Mouse (Mus musculus) limb, embryonic 11.5 days (tissue): Measurements from ENCODE around the gene Pcgf6. TPM values are rescaled to one million over a fixed set of nuclear protein-coding genes. Genes with fewer than 3 reads are reported as not detected.
A peak's percentile ranks its signal among the peaks of the same experiment; 100 is the strongest.

Experiments used
- ATAC-seq: fragments of 200-750 bp; cut with Nextera tagmentation; 2 replicates; pipeline ENCODE4 v1.8.0; 2017; ENCODE audit warnings: low read depth; ENCODE audit not compliant: insufficient number of reproducible peaks, low FRiP score, low TSS enrichment
- DNase-seq: peaks from one replicate; pipeline ENCODE4 v3.0.0-alpha.2; 2015; ENCODE audit warnings: low spot score
- H3K27ac ChIP-seq: fragments of 300-500 bp; sonication (generic); replicated peaks from 2 replicates; pipeline ENCODE4 v1.5.1; 2014; ENCODE audit warnings: low read depth, mild to moderate bottlenecking, low read length
- H3K27me3 ChIP-seq: fragments of 300-500 bp; sonication (generic); 2 replicates; pipeline ENCODE4 v1.6.1; 2014; ENCODE audit warnings: mild to moderate bottlenecking, low read length, mixed read lengths; ENCODE audit not compliant: control insufficient read depth, insufficient read depth
- H3K36me3 ChIP-seq: fragments of 300-500 bp; sonication (generic); 2 replicates; pipeline ENCODE4 v1.6.1; 2014; ENCODE audit warnings: mild to moderate bottlenecking, low read length, moderate library complexity, mixed read lengths; ENCODE audit not compliant: control insufficient read depth, insufficient read depth
- H3K4me1 ChIP-seq: fragments of 300-500 bp; sonication (generic); 2 replicates; pipeline ENCODE4 v1.6.1; 2014; ENCODE audit warnings: low read length, mixed read lengths; ENCODE audit not compliant: control insufficient read depth, insufficient read depth
- H3K4me2 ChIP-seq: fragments of 300-500 bp; sonication (generic); 2 replicates; pipeline ENCODE4 v1.6.1; 2014; ENCODE audit warnings: low read depth, mild to moderate bottlenecking, moderate library complexity; ENCODE audit not compliant: severe bottlenecking
- H3K4me3 ChIP-seq: fragments of 300-500 bp; sonication (generic); 2 replicates; pipeline ENCODE4 v1.5.1; 2014; ENCODE audit warnings: low read depth, low read length
- H3K9ac ChIP-seq: fragments of 300-500 bp; sonication (generic); 2 replicates; pipeline ENCODE4 v1.6.1; 2014; ENCODE audit warnings: mild to moderate bottlenecking, low read length
- H3K9me3 ChIP-seq: fragments of 300-500 bp; sonication (generic); 2 replicates; pipeline ENCODE4 v1.6.1; 2016; ENCODE audit warnings: low read length; ENCODE audit not compliant: control insufficient read depth
- WGBS: fragments of 180-500 bp; shearing (Covaris S2); extraction: QIAGEN DNeasy Blood & Tissue Kit; methylation state at CpG from one replicate; pipeline ENCODE4 v1.1.7; 2014; 5-methylcytosine and 5-hydroxymethylcytosine counted together
- polyA plus RNA-seq: library from polyadenylated mRNA; unstranded; fragments of >200 nt; fragmentation: Nextera tagmentation; extraction: Ambion mirVana; gene quantifications from 2 replicates; pipeline ENCODE4 v1.2.1, GENCODE M21; 2014

The Pcgf6 gene
- polyA plus RNA-seq, 1 experiment from 2014 or later = 36.5 TPM

- 61% methylated on average over 1 of the region's 1 CpGs for WGBS
- H3K27ac ChIP-seq = no peak overlapping the region
These were observed 7.0 kb upstream of the Pcgf6 start for GRCm38 (mm10) chr19:47057684-47058083.

GRCm38 (mm10) chr19:47053471-47053870 lies 2.8 kb upstream of the Pcgf6 start:
- WGBS = 86% methylated on average over 4 of the region's 4 CpGs
- no peaks in the 10 kb centered on the region for H3K9me3 ChIP-seq

More at GRCm38 (mm10) chr19:47057684-47058083, 7.0 kb upstream of the Pcgf6 start:
- Histone ChIP-seq H3K9ac (no peak overlapping the region), H3K4me2 (no peak overlapping the region), H3K4me1 (no peaks in the 10 kb centered on the region), H3K9me3 (no peaks in the 10 kb centered on the region), H3K36me3 (no peaks in the 10 kb centered on the region), H3K4me3 (no peak overlapping the region), H3K27me3 (no peaks in the 10 kb centered on the region)
- no peak for DNase-seq
- no peak for ATAC-seq

GRCm38 (mm10) chr19:47052927-47053326 lies 2.2 kb upstream of the Pcgf6 start:
- ATAC-seq = no peak
- H3K27me3 ChIP-seq = no peaks in the 10 kb centered on the region
- WGBS = 79% methylated on average over 4 of the region's 4 CpGs

More at GRCm38 (mm10) chr19:47053471-47053870, 2.8 kb upstream of the Pcgf6 start:
- no peak overlapping the region for H3K4me2 ChIP-seq
- no peak for DNase-seq
- H3K27ac ChIP-seq = no peak overlapping the region
- H3K4me1 ChIP-seq = peaks cover 10% of the 10 kb centered on the region; the same call in 1 of the 2 replicates
- no peaks in the 10 kb centered on the region for H3K27me3 ChIP-seq
- no peaks in the 10 kb centered on the region for H3K36me3 ChIP-seq
- H3K4me3 ChIP-seq = no peak overlapping the region
- H3K9ac ChIP-seq = no peak overlapping the region
- ATAC-seq = no peak

GRCm38 (mm10) chr19:47049840-47050239 lies 866 bp downstream of the Pcgf6 start:
- peaks cover 3% of the 10 kb centered on the region; the same call in 1 of the 2 replicates for H3K36me3 ChIP-seq
- no peaks in the 10 kb centered on the region for H3K27me3 ChIP-seq
- H3K9me3 ChIP-seq = no peaks in the 10 kb centered on the region
- 13% methylated on average over 7 of the region's 7 CpGs for WGBS
- H3K9ac ChIP-seq = peak overlapping the region; percentile 84
- H3K4me3 ChIP-seq = peak overlapping the region; percentile 75
- no peak overlapping the region for H3K27ac ChIP-seq
- DNase-seq (no peak), ATAC-seq (no peak)
- peak overlapping the region; percentile 77 for H3K4me2 ChIP-seq
- H3K4me1 ChIP-seq = peaks cover 10% of the 10 kb centered on the region; the same call in 1 of the 2 replicates

More at GRCm38 (mm10) chr19:47052927-47053326, 2.2 kb upstream of the Pcgf6 start:
- no peak overlapping the region for H3K4me3 ChIP-seq
- H3K4me2 ChIP-seq = no peak overlapping the region
- no peak overlapping the region for H3K9ac ChIP-seq
- DNase-seq = no peak
- H3K9me3 ChIP-seq = no peaks in the 10 kb centered on the region
- peaks cover 10% of the 10 kb centered on the region; the same call in 1 of the 2 replicates for H3K4me1 ChIP-seq
- no peaks in the 10 kb centered on the region for H3K36me3 ChIP-seq
- H3K27ac ChIP-seq = no peak overlapping the region

GRCm38 (mm10) chr19:47049061-47049460 lies 1.6 kb downstream of the Pcgf6 start:
- Histone ChIP-seq H3K27me3 (no peaks in the 10 kb centered on the region), H3K9me3 (no peaks in the 10 kb centered on the region), H3K27ac (no peak overlapping the region), H3K36me3 (peaks cover 3% of the 10 kb centered on the region; the same call in 1 of the 2 replicates), H3K4me2 (peak overlapping the region; percentile 77; the same call in 1 of the 2 replicates), H3K9ac (no peak overlapping the region), H3K4me1 (peaks cover 10% of the 10 kb centered on the region; the same call in 1 of the 2 replicates), H3K4me3 (no peak overlapping the region)
- ATAC-seq (no peak), DNase-seq (no peak)
- WGBS = 66% methylated on average over 4 of the region's 4 CpGs

- Histone ChIP-seq H3K27me3 (no peaks in the 10 kb centered on the region), H3K9ac (no peak overlapping the region), H3K4me2 (no peak overlapping the region), H3K36me3 (peaks cover 3% of the 10 kb centered on the region; the same call in 1 of the 2 replicates), H3K27ac (no peak overlapping the region), H3K9me3 (no peaks in the 10 kb centered on the region), H3K4me1 (peaks cover 10% of the 10 kb centered on the region; the same call in 1 of the 2 replicates), H3K4me3 (no peak overlapping the region)
- DNase-seq (no peak), ATAC-seq (no peak)
- 83% methylated on average over 13 of the region's 13 CpGs for WGBS
These were observed 3.4 kb downstream of the Pcgf6 start for GRCm38 (mm10) chr19:47047236-47047833.

GRCm38 (mm10) chr19:47046343-47046742 lies 4.4 kb downstream of the Pcgf6 start:
- 85% methylated on average over 1 of the region's 1 CpGs for WGBS
- H3K4me3 ChIP-seq = no peak overlapping the region
- no peaks in the 10 kb centered on the region for H3K27me3 ChIP-seq
- no peak overlapping the region for H3K4me2 ChIP-seq
- H3K36me3 ChIP-seq = peaks cover 3% of the 10 kb centered on the region; the same call in 1 of the 2 replicates
- ATAC-seq (no peak), DNase-seq (no peak)
- H3K9me3 ChIP-seq = no peaks in the 10 kb centered on the region
- H3K27ac ChIP-seq = no peak overlapping the region
- H3K4me1 ChIP-seq = peaks cover 10% of the 10 kb centered on the region; the same call in 1 of the 2 replicates
- no peak overlapping the region for H3K9ac ChIP-seq

- ATAC-seq = no peak
- H3K27me3 ChIP-seq = no peaks in the 10 kb centered on the region
- H3K4me3 ChIP-seq = no peak overlapping the region
- no peak overlapping the region for H3K9ac ChIP-seq
- no peak overlapping the region for H3K4me2 ChIP-seq
- DNase-seq = no peak
- H3K27ac ChIP-seq = no peak overlapping the region
- H3K36me3 ChIP-seq = peaks cover 5% of the 10 kb centered on the region; the same call in 1 of the 2 replicates
- H3K9me3 ChIP-seq = no peaks in the 10 kb centered on the region
- WGBS = 94% methylated on average over 3 of the region's 3 CpGs
- H3K4me1 ChIP-seq = no peaks in the 10 kb centered on the region
These were observed 7.1 kb downstream of the Pcgf6 start for GRCm38 (mm10) chr19:47043608-47044007.
